Mouse (Mus musculus): Measurements from ENCODE around the gene Specc1. TPM values are rescaled to one million over a fixed set of nuclear protein-coding genes. Genes with fewer than 3 reads are reported as not detected.

Gene Specc1
- polyA plus RNA-seq, 1 experiment from 2014 or later = 8.0 TPM

- Histone ChIP-seq H3K27ac (ENCODE audit: low read length) (no peak overlapping the region), H3K4me3 (ENCODE audit: low read depth, low read length) (no peak overlapping the region), H3K36me3 (ENCODE audit: control insufficient read depth, insufficient read depth, low read length) (no peaks in the 10 kb centered on the region), H3K9me3 (replicated peaks; ENCODE audit: control insufficient read depth, low read length, poor library complexity, severe bottlenecking) (no peaks in the 10 kb centered on the region), H3K4me1 (ENCODE audit: control insufficient read depth, insufficient read depth, low read length) (no peaks in the 10 kb centered on the region), H3K9ac (ENCODE audit: low read depth, low read length) (no peak overlapping the region), H3K4me2 (ENCODE audit: low read length) (no peak overlapping the region), H3K27me3 (ENCODE audit: control insufficient read depth, insufficient read depth, low read depth, low read length) (no peaks in the 10 kb centered on the region)
- 89% methylated on average over 1 of the region's 1 CpGs for WGBS
- no peak for ATAC-seq
These were observed 19.2 kb downstream of the Specc1 start for GRCm38 (mm10) chr11:61975783-61976182.

GRCm38 (mm10) chr11:61981285-61981684, 24.7 kb downstream of the Specc1 start:
- Histone ChIP-seq H3K4me1 (ENCODE audit: control insufficient read depth, insufficient read depth, low read length) (no peaks in the 10 kb centered on the region), H3K27me3 (ENCODE audit: control insufficient read depth, insufficient read depth, low read depth, low read length) (no peaks in the 10 kb centered on the region), H3K36me3 (ENCODE audit: control insufficient read depth, insufficient read depth, low read length) (no peaks in the 10 kb centered on the region), H3K9ac (ENCODE audit: low read depth, low read length) (no peak overlapping the region), H3K4me3 (ENCODE audit: low read depth, low read length) (no peak overlapping the region), H3K4me2 (ENCODE audit: low read length) (no peak overlapping the region), H3K27ac (ENCODE audit: low read length) (no peak overlapping the region), H3K9me3 (replicated peaks; ENCODE audit: control insufficient read depth, low read length, poor library complexity, severe bottlenecking) (no peaks in the 10 kb centered on the region)
- 72% methylated on average over 2 of the region's 2 CpGs for WGBS
- ATAC-seq = no peak

GRCm38 (mm10) chr11:61982828-61983227, 26.3 kb downstream of the Specc1 start:
- H3K4me3 ChIP-seq (ENCODE audit: low read depth, low read length) = no peak overlapping the region
- no peaks in the 10 kb centered on the region for H3K36me3 ChIP-seq (ENCODE audit: control insufficient read depth, insufficient read depth, low read length)
- no peak overlapping the region for H3K27ac ChIP-seq (ENCODE audit: low read length)
- 0 out of 2 replicates have a peak, but pooled peaks cover 2% of the 10 kb centered on the region for H3K9me3 ChIP-seq (replicated peaks; ENCODE audit: control insufficient read depth, low read length, poor library complexity, severe bottlenecking)
- no peaks in the 10 kb centered on the region for H3K27me3 ChIP-seq (ENCODE audit: control insufficient read depth, insufficient read depth, low read depth, low read length)
- 84% methylated on average over 9 of the region's 9 CpGs for WGBS
- H3K4me2 ChIP-seq (ENCODE audit: low read length) = no peak overlapping the region
- H3K4me1 ChIP-seq (ENCODE audit: control insufficient read depth, insufficient read depth, low read length) = no peaks in the 10 kb centered on the region
- H3K9ac ChIP-seq (ENCODE audit: low read depth, low read length) = no peak overlapping the region
- ATAC-seq = no peak

- Histone ChIP-seq H3K9me3 (replicated peaks; ENCODE audit: control insufficient read depth, low read length, poor library complexity, severe bottlenecking) (0 out of 2 replicates have a peak, but pooled peaks cover 2% of the 10 kb centered on the region), H3K4me3 (ENCODE audit: low read depth, low read length) (no peak overlapping the region), H3K36me3 (ENCODE audit: control insufficient read depth, insufficient read depth, low read length) (no peaks in the 10 kb centered on the region), H3K9ac (ENCODE audit: low read depth, low read length) (no peak overlapping the region), H3K4me1 (ENCODE audit: control insufficient read depth, insufficient read depth, low read length) (no peaks in the 10 kb centered on the region), H3K27me3 (ENCODE audit: control insufficient read depth, insufficient read depth, low read depth, low read length) (no peaks in the 10 kb centered on the region), H3K4me2 (ENCODE audit: low read length) (no peak overlapping the region), H3K27ac (ENCODE audit: low read length) (no peak overlapping the region)
- 78% methylated on average over 4 of the region's 4 CpGs for WGBS
- no peak for ATAC-seq
These were observed 30.4 kb downstream of the Specc1 start for GRCm38 (mm10) chr11:61986939-61987338.

- WGBS = 55% methylated on average over 9 of the region's 9 CpGs
- Histone ChIP-seq H3K4me2 (ENCODE audit: low read length) (no peak overlapping the region), H3K27ac (ENCODE audit: low read length) (no peak overlapping the region), H3K9me3 (replicated peaks; ENCODE audit: control insufficient read depth, low read length, poor library complexity, severe bottlenecking) (0 out of 2 replicates have a peak, but pooled peaks cover 2% of the 10 kb centered on the region), H3K36me3 (ENCODE audit: control insufficient read depth, insufficient read depth, low read length) (no peaks in the 10 kb centered on the region), H3K9ac (ENCODE audit: low read depth, low read length) (no peak overlapping the region), H3K27me3 (ENCODE audit: control insufficient read depth, insufficient read depth, low read depth, low read length) (no peaks in the 10 kb centered on the region), H3K4me3 (ENCODE audit: low read depth, low read length) (no peak overlapping the region), H3K4me1 (ENCODE audit: control insufficient read depth, insufficient read depth, low read length) (no peaks in the 10 kb centered on the region)
- ATAC-seq = no peak
These were observed 33.1 kb downstream of the Specc1 start for GRCm38 (mm10) chr11:61989647-61990046.

- H3K27me3 ChIP-seq (ENCODE audit: control insufficient read depth, insufficient read depth, low read depth, low read length) = no peaks in the 10 kb centered on the region
- no peak overlapping the region for H3K9ac ChIP-seq (ENCODE audit: low read depth, low read length)
- no peak overlapping the region for H3K27ac ChIP-seq (ENCODE audit: low read length)
- WGBS = 82% methylated on average over 2 of the region's 2 CpGs
- ATAC-seq = no peak
- H3K9me3 ChIP-seq (replicated peaks; ENCODE audit: control insufficient read depth, low read length, poor library complexity, severe bottlenecking) = 0 out of 2 replicates have a peak, but pooled peaks cover 2% of the 10 kb centered on the region
- no peak overlapping the region for H3K4me3 ChIP-seq (ENCODE audit: low read depth, low read length)
- H3K4me2 ChIP-seq (ENCODE audit: low read length) = no peak overlapping the region
- H3K4me1 ChIP-seq (ENCODE audit: control insufficient read depth, insufficient read depth, low read length) = no peaks in the 10 kb centered on the region
- H3K36me3 ChIP-seq (ENCODE audit: control insufficient read depth, insufficient read depth, low read length) = no peaks in the 10 kb centered on the region
These were observed 35.0 kb downstream of the Specc1 start for GRCm38 (mm10) chr11:61991576-61991975.

GRCm38 (mm10) chr11:61992671-61993285, 36.2 kb downstream of the Specc1 start:
- Histone ChIP-seq H3K4me2 (ENCODE audit: low read length) (no peak overlapping the region), H3K4me1 (ENCODE audit: control insufficient read depth, insufficient read depth, low read length) (no peaks in the 10 kb centered on the region), H3K36me3 (ENCODE audit: control insufficient read depth, insufficient read depth, low read length) (no peaks in the 10 kb centered on the region), H3K4me3 (ENCODE audit: low read depth, low read length) (no peak overlapping the region), H3K9ac (ENCODE audit: low read depth, low read length) (no peak overlapping the region), H3K9me3 (replicated peaks; ENCODE audit: control insufficient read depth, low read length, poor library complexity, severe bottlenecking) (no peaks in the 10 kb centered on the region), H3K27me3 (ENCODE audit: control insufficient read depth, insufficient read depth, low read depth, low read length) (no peaks in the 10 kb centered on the region), H3K27ac (ENCODE audit: low read length) (no peak overlapping the region)
- 93% methylated on average over 4 of the region's 4 CpGs for whole genome bisulfite sequencing
- ATAC-seq = no peak

- WGBS = 93% methylated on average over 8 of the region's 8 CpGs
- Histone ChIP-seq H3K4me1 (ENCODE audit: control insufficient read depth, insufficient read depth, low read length) (no peaks in the 10 kb centered on the region), H3K9ac (ENCODE audit: low read depth, low read length) (no peak overlapping the region), H3K27me3 (ENCODE audit: control insufficient read depth, insufficient read depth, low read depth, low read length) (no peaks in the 10 kb centered on the region), H3K36me3 (ENCODE audit: control insufficient read depth, insufficient read depth, low read length) (no peaks in the 10 kb centered on the region), H3K27ac (ENCODE audit: low read length) (no peak overlapping the region), H3K4me2 (ENCODE audit: low read length) (no peak overlapping the region), H3K9me3 (replicated peaks; ENCODE audit: control insufficient read depth, low read length, poor library complexity, severe bottlenecking) (no peaks in the 10 kb centered on the region), H3K4me3 (ENCODE audit: low read depth, low read length) (no peak overlapping the region)
- ATAC-seq = no peak
These were observed 42.9 kb downstream of the Specc1 start for GRCm38 (mm10) chr11:61999501-61999900.

- Histone ChIP-seq H3K9me3 (replicated peaks; ENCODE audit: control insufficient read depth, low read length, poor library complexity, severe bottlenecking) (no peaks in the 10 kb centered on the region), H3K9ac (ENCODE audit: low read depth, low read length) (no peak overlapping the region), H3K27ac (ENCODE audit: low read length) (no peak overlapping the region), H3K36me3 (ENCODE audit: control insufficient read depth, insufficient read depth, low read length) (no peaks in the 10 kb centered on the region), H3K4me1 (ENCODE audit: control insufficient read depth, insufficient read depth, low read length) (no peaks in the 10 kb centered on the region), H3K27me3 (ENCODE audit: control insufficient read depth, insufficient read depth, low read depth, low read length) (no peaks in the 10 kb centered on the region), H3K4me3 (ENCODE audit: low read depth, low read length) (no peak overlapping the region), H3K4me2 (ENCODE audit: low read length) (no peak overlapping the region)
- no peak for ATAC-seq
- WGBS = 82% methylated on average over 12 of the region's 12 CpGs
These were observed 43.5 kb downstream of the Specc1 start for GRCm38 (mm10) chr11:62000099-62000498.

All from midbrain, embryonic 16.5 days (tissue).